Mouse (Mus musculus) CD4-positive, CD25-positive, alpha-beta regulatory T cell, adult 4 months (primary cell): Measurements from ENCODE around the gene Sprr4. TPM values are rescaled to one million over a fixed set of nuclear protein-coding genes. Genes with fewer than 3 reads are reported as not detected.
"Not testable (repeated sequence)": the region's sequence is repeated elsewhere in the genome, so short reads cannot be mapped to it uniquely, and the experiment has no call there.

ENCODE experiments used
- ATAC-seq: one replicate; pipeline ENCODE4 v1.8.0; 2017
- polyA plus RNA-seq, 2 experiments: library from polyadenylated mRNA; unstranded; fragments of 100-300 nt; shearing (Covaris generic); gene quantifications; one replicate each; pipeline ENCODE4 v1.2.1; 2017

Gene Sprr4
- not detected for polyA plus RNA-seq

- no peak for ATAC-seq
Measured at GRCm38 (mm10) chr3:92500393-92500792, at the start of gene Sprr4. Sprr4 (minus strand) TSS chr3:92500493.

GRCm38 (mm10) chr3:92534411-92534810 lies 34.1 kb upstream of the Sprr4 start, which contains the start of gene 2310046K23Rik:
2310046K23Rik (minus strand) TSS chr3:92534511.
- ATAC-seq = no peak

- no peak for ATAC-seq
Measured at GRCm38 (mm10) chr3:92512325-92512724, 12.0 kb upstream of the Sprr4 start.

- no peak for ATAC-seq
Measured at GRCm38 (mm10) chr3:92510786-92511185, 10.5 kb upstream of the Sprr4 start.

GRCm38 (mm10) chr3:92508185-92508584 lies 7.9 kb upstream of the Sprr4 start:
- ATAC-seq = no peak

GRCm38 (mm10) chr3:92503528-92503927 lies 3.2 kb upstream of the Sprr4 start:
- no peak for ATAC-seq

- not testable (repeated sequence) for ATAC-seq
Measured at GRCm38 (mm10) chr3:92490262-92490661, 10.0 kb downstream of the Sprr4 start.

DNA sequence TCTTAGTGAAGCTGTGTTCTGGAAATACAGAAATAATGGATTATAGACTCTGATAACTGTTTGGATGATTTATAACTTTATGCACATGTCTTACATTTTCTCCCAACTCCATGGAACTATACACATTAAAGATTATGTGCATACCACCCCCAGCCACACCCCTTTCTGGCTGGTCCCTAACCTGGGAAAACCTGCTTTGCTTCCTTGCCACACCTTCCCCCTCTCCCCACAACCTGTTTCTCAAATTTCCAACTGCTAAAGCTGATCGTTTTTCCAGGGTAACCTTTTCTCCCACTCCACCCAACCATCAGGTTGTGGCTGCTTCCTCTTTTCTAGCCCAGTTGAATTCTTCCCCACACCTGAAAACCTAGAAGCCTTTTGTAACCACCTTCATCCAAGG lies 14.0 kb downstream of the Sprr4 start:
- ATAC-seq = no peak

- ATAC-seq = no peak
Measured at GRCm38 (mm10) chr3:92485863-92486262, 14.4 kb downstream of the Sprr4 start, which contains the start of gene Sprr1a. Sprr1a (minus strand) TSS chr3:92485895.

- ATAC-seq = not testable (repeated sequence)
Measured at GRCm38 (mm10) chr3:92481249-92481648, 19.0 kb downstream of the Sprr4 start.

DNA sequence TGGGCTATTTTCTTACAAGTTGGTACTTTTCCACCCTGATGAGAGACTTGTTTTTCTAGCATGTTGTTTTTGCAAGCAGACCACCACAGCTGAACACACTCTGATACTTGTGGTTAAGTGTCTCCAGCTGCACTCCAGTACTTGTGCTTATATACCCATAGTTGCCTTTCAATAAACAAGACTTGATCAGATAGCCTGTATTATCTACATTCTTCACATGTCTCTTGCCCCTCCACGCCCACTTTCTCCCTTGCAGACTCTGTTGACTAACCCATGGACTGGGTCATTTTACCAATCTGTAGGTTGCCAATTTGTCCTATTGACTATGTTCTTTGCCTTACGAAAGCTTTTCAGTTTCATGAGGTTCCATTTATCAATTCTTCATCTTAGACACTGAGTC lies 30.2 kb downstream of the Sprr4 start:
- ATAC-seq = no peak

DNA sequence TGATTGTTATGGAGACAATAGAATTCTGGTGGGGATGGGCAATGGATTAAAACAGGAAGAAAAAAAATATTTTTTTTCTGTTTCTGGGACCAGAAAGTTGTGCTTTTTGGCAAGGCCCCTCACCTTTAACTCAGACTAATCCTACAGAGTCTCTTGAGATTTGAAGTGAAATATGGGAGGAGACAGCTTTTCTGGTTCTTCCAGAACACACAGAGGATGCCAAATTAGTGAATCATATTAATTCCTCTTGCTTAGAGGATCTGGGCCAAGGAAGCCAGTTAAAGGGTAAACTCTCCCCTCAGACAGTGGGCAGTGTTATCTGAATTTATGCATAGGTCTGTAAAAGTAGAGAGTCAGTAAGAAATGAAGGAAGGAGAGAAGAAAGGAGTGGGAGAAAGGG lies 32.9 kb downstream of the Sprr4 start:
- no peak for ATAC-seq

GRCm38 (mm10) chr3:92466576-92466975 lies 33.7 kb downstream of the Sprr4 start:
- no peak for ATAC-seq

GRCm38 (mm10) chr3:92458620-92459019 lies 41.7 kb downstream of the Sprr4 start, which contains the start of gene Sprr3:
Sprr3 (minus strand) TSS chr3:92458720.
- ATAC-seq = no peak

GRCm38 (mm10) chr3:92455151-92455550 lies 45.1 kb downstream of the Sprr4 start:
- ATAC-seq = no peak

Other genes starting within 250 kb of the Sprr4 start
- gene Sprr2a3, start 215.1 kb downstream of the Sprr4 start, polyA plus RNA-seq = not detected
- not detected for gene Sprr2b, start 183.9 kb downstream of the Sprr4 start, polyA plus RNA-seq
- gene Sprr2d, start 161.4 kb downstream of the Sprr4 start, polyA plus RNA-seq = not detected
- not detected for gene Sprr2e, start 148.3 kb downstream of the Sprr4 start, polyA plus RNA-seq
- not detected for gene Sprr2f, start 135.3 kb downstream of the Sprr4 start, polyA plus RNA-seq
- gene Sprr2h, start 114.8 kb downstream of the Sprr4 start, polyA plus RNA-seq = not detected
- not detected for gene Sprr2i, start 92.5 kb downstream of the Sprr4 start, polyA plus RNA-seq
- gene Sprr2j-ps, start 82.4 kb downstream of the Sprr4 start, polyA plus RNA-seq = not detected
- 10 to 100 TPM in 1 of 2 experiments, 1 to 10 TPM in 1; 9.0 to 12.9 TPM for gene Gm9774, start 71.1 kb downstream of the Sprr4 start, polyA plus RNA-seq
- not detected for gene Sprr2k, start 67.9 kb downstream of the Sprr4 start, polyA plus RNA-seq
- not detected for gene Sprr1b, start 61.7 kb downstream of the Sprr4 start, polyA plus RNA-seq
- not detected for gene Sprr3, start 41.8 kb downstream of the Sprr4 start, polyA plus RNA-seq
- not detected for gene Sprr1a, start 14.6 kb downstream of the Sprr4 start, polyA plus RNA-seq
- gene 2310046K23Rik, start 34.0 kb upstream of the Sprr4 start, polyA plus RNA-seq = not detected
- gene Ivl, start 73.2 kb upstream of the Sprr4 start, polyA plus RNA-seq = not detected
- gene Smcp, start 88.5 kb upstream of the Sprr4 start, polyA plus RNA-seq = not detected
- gene 2210017I01Rik, start 107.0 kb upstream of the Sprr4 start, polyA plus RNA-seq = not detected
- gene Lce6a, start 121.2 kb upstream of the Sprr4 start, polyA plus RNA-seq = not detected
- not detected for gene Lce1a1, start 147.8 kb upstream of the Sprr4 start, polyA plus RNA-seq
- not detected for gene Lce1b, start 156.4 kb upstream of the Sprr4 start, polyA plus RNA-seq
- not detected for gene Lce1a2, start 169.8 kb upstream of the Sprr4 start, polyA plus RNA-seq
- not detected for gene Lce1c, start 178.8 kb upstream of the Sprr4 start, polyA plus RNA-seq
- gene Lce1d, start 186.7 kb upstream of the Sprr4 start, polyA plus RNA-seq = not detected
- not detected for gene Lce1e, start 208.6 kb upstream of the Sprr4 start, polyA plus RNA-seq
- gene Lce1f, start 219.9 kb upstream of the Sprr4 start, polyA plus RNA-seq = not detected
- not detected for gene Gm38119, start 238.6 kb upstream of the Sprr4 start, polyA plus RNA-seq